Mouse (Mus musculus) myocyte (in vitro differentiated cells): ENCODE measurements around the gene Adipor1.

Experiments used
- MAX ChIP-seq: IDR thresholded peaks from one replicate; pipeline ENCODE4 v1.6.1; 2011; ENCODE audit warnings: low read depth, mild to moderate bottlenecking, control low read depth
- MYOG ChIP-seq, 3 experiments: IDR thresholded peaks; one replicate each; pipeline ENCODE4 v1.6.1; 2011; ENCODE audit warnings: control low read depth in 2 of 3, low read depth in 2 of 3, mild to moderate bottlenecking in 2 of 3; ENCODE audit not compliant: insufficient read length in 2 of 3, control insufficient read depth in 1 of 3, insufficient read depth in 1 of 3
- POLR2A ChIP-seq: IDR thresholded peaks from one replicate; pipeline ENCODE4 v1.6.1; 2011; ENCODE audit warnings: low read depth, mild to moderate bottlenecking, control low read depth, moderate library complexity; ENCODE audit not compliant: insufficient read length
- USF1 ChIP-seq: IDR thresholded peaks from one replicate; pipeline ENCODE4 v1.6.1; 2011; ENCODE audit warnings: low read depth, mild to moderate bottlenecking, control low read depth, moderate library complexity

DNA sequence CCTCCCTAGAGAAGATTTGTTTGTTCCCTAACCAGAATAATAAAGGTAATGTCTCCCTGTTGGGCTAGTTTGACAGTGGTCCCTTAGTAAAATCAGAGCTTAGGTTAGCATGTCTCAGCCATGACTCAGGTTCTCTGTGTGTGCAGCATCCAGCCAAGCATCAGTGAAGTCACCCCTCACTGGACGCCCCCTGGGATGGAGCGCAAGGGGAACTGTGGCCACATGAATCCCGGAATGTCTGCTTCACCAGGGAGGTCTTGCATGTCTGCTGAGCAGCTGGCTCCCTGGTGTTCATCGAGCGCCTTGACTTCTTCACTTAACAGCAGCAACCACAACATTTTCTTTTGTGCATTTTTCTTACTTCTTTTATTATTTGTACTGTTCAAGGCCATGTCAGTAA is 21.4 kb upstream of the Adipor1 start:
- no peak for TF ChIP-seq MAX
- no peak for TF ChIP-seq POLR2A
- no peak for TF ChIP-seq MYOG (IDR thresholded peaks at IDR 0.05; ENCODE audit: control insufficient read depth in 1 of 3, insufficient read depth in 1 of 3, insufficient read length in 2 of 3, low read depth in 2 of 3)
- no peak for TF ChIP-seq USF1
